Mouse (Mus musculus) lung, adult 18-20 months (tissue): ENCODE data around the gene Nlgn1.

Experiments
- DNase-seq, 2 experiments: peaks; one replicate each; pipeline ENCODE4 v3.0.0; 2022; ENCODE audit warnings: mixed read lengths in 2 of 2

The Nlgn1 gene

GRCm38 (mm10) chr3:26039696-26040095 lies 292.6 kb downstream of the Nlgn1 start:
- no peak for DNase-seq

DNA sequence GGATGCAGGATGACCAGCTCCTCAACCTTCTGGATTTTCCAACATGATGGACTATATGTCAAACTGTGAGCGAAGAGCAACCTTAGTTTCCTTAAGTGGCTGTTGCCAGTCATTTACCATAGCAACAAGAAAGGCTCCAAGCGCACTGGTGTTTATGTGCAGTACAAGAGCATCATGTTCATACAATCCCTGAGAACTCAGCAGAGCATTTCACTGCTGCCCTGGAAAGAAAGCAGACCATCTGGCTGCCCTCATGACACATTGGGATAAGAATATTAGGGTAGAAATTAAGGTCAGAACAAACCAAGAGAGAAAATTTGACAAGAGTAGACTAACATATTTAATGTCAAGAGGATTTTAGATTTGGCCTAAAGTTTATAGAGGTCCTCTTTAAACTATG lies 306.2 kb downstream of the Nlgn1 start:
- DNase-seq = no peak

DNA sequence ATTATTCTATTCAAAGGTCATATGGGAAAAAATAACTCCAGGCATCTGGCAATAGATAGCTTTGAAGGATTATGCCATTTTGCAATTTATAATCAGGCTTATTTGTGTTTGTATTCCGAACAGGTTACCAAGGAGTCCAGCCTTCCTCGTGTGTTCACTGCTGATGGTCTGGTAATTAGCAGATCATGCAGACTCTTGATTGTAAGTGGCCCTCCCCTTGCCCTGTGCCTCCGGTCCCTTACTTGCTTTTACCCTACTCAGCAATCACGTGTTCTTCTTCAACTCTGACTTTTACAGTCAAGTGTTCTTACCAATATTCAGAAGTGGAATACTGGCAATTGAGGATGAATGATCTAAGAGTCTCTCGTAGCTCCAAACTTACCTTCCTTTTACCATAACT lies 309.0 kb downstream of the Nlgn1 start:
- no peak for DNase-seq

DNA sequence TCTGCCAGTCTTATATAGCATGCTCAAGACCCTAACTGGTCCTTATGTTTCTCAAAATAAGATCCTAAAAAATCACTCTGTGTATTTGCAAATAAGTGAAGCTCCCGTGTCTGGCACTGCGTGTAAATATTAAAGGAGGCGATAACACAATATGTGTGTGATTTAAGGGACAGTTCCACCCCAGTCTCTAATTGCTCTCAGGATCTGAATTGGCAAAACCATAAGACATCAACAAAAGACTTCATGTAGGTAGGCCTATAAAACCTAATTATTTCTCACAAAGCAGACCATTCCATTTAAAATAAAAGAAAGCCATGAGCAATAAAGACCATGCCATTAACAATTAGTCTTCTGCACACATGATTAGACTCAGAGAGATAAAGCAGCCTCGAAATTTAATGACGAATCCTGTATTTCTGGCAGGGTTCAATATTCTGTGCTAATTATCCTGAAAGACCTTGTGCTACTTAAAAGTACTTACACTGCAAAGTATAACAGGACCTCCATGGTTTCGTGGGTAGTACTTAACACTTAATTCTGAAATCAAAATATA lies 310.6 kb downstream of the Nlgn1 start:
- DNase-seq = no peak

GRCm38 (mm10) chr3:26011310-26012078 lies 320.8 kb downstream of the Nlgn1 start:
- DNase-seq = no peak

DNA sequence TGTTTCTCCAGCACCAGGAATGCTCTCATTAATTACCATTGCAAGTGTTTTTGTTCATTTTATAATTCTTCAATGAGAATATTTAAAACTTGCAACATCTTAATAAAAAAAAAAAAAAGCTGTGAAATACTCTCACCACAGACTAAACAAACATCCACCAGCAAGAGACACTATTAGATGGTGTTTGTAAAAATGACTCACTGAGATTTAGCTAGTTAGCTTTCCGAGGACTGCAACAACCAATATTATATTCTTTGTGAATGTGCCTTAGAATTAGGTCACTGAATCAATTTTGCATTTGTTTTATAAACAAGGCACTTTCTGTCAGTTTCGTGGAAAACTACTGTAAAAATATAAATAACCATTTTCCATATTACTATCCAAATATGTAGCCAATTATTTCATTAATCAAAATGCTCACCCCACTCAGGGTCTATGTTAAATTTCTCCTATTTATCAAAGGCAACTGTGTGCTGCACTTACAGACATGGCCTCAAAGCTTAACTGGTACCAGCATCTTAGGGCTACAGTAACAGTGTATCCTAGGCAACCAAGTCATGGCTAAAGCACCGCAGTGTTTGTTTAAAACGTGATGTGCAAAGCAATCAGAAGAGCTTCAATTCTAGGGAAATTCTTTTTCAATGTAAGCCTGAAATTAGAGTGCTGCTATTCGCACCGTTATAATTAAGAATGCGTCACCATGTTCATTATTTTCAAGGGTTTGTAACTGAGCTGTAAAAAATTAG lies 329.2 kb downstream of the Nlgn1 start:
- no peak for DNase-seq

DNA sequence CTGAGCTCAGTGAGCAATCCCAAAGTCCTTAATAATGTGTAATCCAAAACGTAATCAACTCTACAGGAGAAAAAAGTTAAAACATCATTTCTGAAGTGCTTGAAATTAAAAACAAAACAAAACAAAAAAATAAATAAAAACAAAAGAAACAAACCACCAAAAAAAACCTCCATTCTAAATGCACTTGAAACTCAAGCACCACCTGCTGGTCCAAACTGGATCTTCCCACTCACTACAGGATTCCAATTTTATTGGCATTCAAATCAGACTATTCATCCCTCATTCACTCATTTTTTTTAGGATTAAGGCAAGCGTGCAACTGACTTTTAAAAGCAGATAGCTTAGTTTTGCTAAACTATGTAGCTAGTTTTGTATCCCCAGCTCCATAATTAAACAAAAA lies 329.9 kb downstream of the Nlgn1 start:
- no peak for DNase-seq

- DNase-seq = no peak
Measured at GRCm38 (mm10) chr3:25967546-25967945, 364.7 kb downstream of the Nlgn1 start.

DNA sequence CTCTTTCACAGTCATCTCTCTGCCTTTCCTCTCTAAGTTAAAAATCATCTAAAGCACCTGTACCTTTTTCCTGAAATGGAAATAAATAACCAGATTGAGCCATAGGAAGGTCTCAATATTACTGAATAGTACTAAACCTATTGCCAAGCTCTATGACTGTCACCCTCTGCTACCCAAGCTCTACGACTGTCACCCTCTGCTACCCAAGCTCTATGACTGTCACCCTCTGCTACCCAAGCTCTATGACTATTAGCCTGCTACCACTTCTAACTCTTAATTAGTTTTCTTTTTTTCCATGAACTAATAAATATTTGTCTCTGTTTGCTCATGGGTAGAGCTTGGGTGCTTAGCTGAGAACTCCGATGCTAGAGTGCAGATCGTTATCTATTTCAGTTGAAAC lies 368.0 kb downstream of the Nlgn1 start:
- DNase-seq = no peak

DNA sequence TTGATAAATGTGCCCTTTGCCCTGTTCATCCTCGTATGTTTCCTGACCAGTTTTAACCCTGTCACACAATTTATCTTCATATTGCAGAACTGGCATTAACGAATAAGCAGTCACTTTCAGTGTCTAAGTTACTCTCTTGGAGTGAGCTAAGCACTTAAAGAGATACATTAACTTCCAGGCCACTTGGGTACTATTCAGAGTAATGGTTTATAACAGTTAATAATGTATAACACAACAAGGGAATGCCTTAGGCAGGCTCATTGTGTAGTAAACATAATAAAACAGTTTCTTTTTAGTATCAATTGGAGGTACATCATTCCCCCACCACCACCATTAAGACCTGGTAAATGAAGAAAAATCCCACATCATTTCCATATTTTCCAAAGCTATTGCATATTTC lies 368.7 kb downstream of the Nlgn1 start:
- DNase-seq = no peak

GRCm38 (mm10) chr3:25916535-25916934 lies 415.7 kb downstream of the Nlgn1 start:
- DNase-seq = no peak

GRCm38 (mm10) chr3:25914365-25915065 lies 417.7 kb downstream of the Nlgn1 start:
- no peak for DNase-seq

DNA sequence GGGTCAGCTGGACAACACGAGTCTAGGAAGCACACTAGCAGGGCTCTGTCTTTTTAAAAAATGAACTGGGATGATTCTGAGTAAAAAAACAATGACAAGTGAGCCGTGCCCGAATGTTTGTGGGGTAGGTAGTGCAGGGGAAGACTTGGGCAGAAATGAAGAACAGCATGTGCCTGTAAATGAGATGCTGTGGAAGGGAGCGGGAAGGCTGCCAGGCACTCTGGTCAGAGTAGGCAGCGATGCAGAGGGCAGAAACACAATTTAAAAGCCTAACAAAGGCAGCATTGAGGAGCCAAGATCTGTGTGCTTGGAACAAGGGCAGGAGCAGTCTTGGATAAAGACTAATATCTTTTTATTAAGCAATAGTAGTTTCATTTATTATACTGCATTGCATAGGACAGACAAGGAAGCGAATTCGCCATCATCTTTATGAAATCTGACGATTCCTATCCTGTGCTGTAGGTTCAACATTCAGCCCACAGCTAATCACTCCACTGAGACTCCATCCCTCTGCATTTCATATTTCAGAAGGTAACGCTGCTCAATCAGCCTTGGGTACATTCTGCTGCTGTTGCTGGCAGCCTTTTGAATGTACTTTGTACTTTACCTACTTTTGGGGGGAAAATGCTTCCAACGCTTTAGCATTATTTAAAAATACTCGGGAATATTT lies 429.0 kb downstream of the Nlgn1 start:
- DNase-seq = no peak

- DNase-seq = no peak
Measured at GRCm38 (mm10) chr3:25897456-25897855, 434.8 kb downstream of the Nlgn1 start.

DNA sequence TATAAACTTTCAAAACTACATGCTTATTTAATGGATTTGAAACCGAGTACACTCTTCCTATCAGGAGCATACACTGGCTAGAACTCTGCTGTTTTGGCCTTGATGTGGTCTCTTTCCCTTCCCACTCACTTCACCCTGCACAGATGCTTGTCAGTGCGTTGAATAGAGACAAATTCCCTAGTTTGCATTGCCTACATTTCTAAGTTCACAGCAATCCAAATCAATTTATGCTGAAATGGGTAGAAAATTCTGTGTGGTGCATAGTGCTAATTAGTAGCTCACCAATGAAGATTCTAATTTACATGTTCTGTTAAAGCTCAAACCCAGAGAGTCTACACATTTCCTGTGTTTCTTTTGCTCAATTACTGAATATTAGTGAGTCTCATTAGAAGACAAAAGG lies 447.5 kb downstream of the Nlgn1 start:
- DNase-seq = no peak

DNA sequence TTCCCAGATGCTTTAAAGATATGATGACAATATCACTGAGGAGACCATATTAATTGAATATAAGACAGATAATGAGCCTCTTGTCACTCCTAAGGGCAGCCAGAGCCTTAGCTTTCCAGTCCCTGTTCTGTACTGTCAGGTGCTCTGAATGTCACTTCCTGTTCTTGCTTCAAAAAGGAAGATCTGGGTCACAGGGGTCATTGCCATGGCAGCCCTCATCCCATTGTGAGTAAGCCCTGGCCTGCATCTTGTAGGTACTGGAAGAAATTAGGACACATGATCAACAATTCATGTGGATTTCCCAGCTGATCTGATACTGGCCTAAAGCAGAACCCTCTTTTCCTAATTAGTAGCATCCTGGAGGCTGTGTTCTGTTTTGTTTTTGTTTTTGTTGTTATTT lies 463.1 kb downstream of the Nlgn1 start:
- no peak for DNase-seq

DNA sequence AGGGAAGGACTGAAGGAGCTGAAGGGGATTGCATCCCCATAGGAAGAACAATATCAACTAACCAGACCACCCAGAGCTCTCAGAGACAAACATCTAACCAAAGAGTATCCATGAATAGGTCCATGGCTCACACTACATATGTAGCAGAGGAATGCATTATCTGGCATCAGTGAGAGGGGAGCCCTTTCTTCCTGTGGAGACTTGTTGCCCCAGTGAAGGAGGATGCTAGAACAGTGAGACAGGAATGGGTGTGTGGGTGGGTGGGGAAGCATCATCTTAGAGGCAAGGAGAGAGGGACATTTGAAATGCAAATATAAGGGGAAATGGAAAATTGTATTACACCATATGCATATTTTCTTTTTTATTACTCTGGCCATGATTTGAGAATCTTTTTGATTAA lies 473.9 kb downstream of the Nlgn1 start:
- no peak for DNase-seq

DNA sequence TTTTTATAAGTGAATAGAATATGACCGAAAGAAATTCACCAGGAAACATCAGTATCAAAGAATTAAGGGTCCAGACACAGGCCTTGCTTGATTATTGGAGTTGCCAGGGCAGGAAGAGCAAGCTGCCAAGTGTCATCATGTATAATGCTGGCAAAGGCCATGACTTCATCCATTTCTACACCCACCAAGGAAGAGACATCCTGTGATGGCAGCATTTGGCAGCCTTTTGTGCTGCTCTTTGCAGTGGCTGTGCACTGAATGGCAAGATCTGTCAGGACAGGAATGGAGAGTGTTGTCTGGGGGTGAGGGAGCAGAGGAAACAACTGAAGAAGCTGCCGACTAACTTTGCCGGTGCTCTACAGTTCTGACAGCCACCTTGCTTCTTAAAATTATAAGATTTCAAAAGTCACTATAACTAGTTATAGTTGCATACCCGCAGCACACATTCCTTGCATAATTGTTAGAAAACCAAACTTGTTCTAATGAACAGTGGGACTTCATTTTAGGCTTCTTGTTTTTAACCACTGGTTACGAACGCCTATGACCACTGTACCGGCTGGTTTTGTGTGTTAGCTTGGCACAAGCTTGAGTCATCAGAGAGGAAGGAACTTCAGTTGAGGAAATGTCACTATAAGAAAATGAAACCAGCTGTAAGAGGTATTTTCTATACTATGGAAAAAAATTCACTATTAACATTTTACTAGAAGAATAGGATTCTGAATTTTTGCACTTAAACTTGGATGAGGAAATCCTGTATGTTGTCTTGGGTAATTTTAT lies 487.4 kb downstream of the Nlgn1 start:
- DNase-seq = no peak

GRCm38 (mm10) chr3:25830237-25830636 lies 502.0 kb downstream of the Nlgn1 start:
- no peak for DNase-seq

DNA sequence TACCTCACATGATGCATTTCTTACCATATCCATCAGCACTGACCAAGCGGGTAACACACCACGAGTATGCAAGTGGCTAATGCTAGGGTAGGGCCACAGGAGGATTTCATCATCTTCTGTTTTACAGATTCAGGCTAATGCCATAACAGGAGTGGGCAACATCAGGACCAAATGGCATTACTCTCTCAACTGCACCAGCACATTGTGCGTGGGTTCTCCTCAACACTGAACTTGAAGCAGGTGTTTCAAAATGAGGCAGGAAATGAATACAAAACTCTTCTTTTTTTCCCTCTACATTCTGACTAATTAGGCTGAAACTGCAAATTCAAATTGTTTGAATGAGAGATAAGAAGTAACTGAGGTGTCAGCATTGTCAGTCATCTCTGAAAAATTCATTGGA lies 518.9 kb downstream of the Nlgn1 start:
- DNase-seq = no peak

DNA sequence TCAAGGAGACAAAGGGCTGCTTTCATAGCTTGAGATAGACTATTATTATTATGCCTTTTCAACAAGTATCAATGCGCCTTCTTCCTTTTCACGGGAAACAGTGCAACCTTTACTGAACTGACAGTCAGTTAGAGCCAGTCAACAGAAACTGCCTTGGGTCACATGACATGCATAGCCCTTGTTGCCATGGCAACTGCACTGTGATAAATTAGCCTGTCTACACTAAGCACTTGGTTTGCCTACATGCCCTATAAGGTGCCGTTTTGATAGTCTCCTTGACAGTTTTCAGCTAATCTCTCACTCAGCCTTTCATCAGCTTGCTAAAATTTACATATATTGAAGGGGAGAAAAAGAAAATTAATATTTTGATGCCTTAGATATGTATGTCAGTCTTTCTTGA lies 524.7 kb downstream of the Nlgn1 start:
- DNase-seq = no peak

GRCm38 (mm10) chr3:25781651-25782050 lies 550.6 kb downstream of the Nlgn1 start:
- no peak for DNase-seq
